Mouse (Mus musculus) cortical plate, adult 2 months (tissue): Measurements from ENCODE around the gene Gamt.

ENCODE experiments used
- CTCF ChIP-seq: fragments of 200-500 bp; IDR thresholded peaks from 2 replicates; pipeline ENCODE4 v1.5.1; 2011; ENCODE audit warnings: mild to moderate bottlenecking, control low read depth, low read length; ENCODE audit not compliant: insufficient read depth; ENCODE audit errors: extremely low read depth
- POLR2A ChIP-seq: fragments of 200-500 bp; IDR thresholded peaks from 2 replicates; pipeline ENCODE4 v1.6.1; 2011; ENCODE audit warnings: mild to moderate bottlenecking, low read length, control low read depth; ENCODE audit not compliant: insufficient read depth; ENCODE audit errors: extremely low read depth

DNA sequence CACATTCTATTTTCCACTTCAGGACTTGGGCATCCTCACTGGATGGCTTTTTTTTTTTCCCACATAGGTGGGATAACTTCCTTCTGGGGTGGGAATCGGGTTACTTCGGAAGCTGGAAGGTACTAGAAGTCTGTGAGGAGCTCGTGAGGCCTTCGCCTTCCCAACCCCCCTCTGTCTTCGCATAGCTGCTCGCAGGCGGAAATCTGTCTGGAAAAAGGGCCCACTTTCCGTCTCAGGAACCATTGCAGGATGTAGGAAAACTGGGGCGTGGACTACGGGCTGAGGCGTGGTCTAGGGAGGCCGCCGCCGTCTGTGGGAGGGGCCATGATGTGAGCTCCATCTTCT lies 34.8 kb downstream of the Gamt start:
- TF ChIP-seq POLR2A (peak; percentile 80; the same call in 1 of the 2 replicates), CTCF (no peak)
